Mouse (Mus musculus) liver, embryonic 14.5 days (tissue): ENCODE measurements around the gene Mrpl35. TPM values are rescaled to one million over a fixed set of nuclear protein-coding genes. Genes with fewer than 3 reads are reported as not detected.
A peak's percentile ranks its signal among the peaks of the same experiment; 100 is the strongest.

Experiments used
- ATAC-seq: fragments of 200-750 bp; cut with Nextera tagmentation; 2 replicates; pipeline ENCODE4 v1.8.0; 2017; ENCODE audit warnings: moderate number of reproducible peaks, mild to moderate bottlenecking, moderate library complexity; ENCODE audit not compliant: insufficient read depth
- DNase-seq, 3 experiments: peaks; one replicate each; pipeline ENCODE4 v3.0.0-alpha.2; 2012 to 2013; ENCODE audit warnings: low read depth in 3 of 3, low spot score in 3 of 3
- H3K27ac ChIP-seq: fragments of 300-500 bp; sonication (generic); 2 replicates; pipeline ENCODE4 v1.5.1; 2014; ENCODE audit warnings: moderate library complexity, mild to moderate bottlenecking, control low read depth, inconsistent platforms
- H3K27me3 ChIP-seq: fragments of 300-500 bp; sonication (generic); 2 replicates; pipeline ENCODE4 v1.6.1; 2014; ENCODE audit warnings: mild to moderate bottlenecking, low read length, moderate library complexity; ENCODE audit not compliant: control insufficient read depth, insufficient read depth
- H3K36me3 ChIP-seq: fragments of 300-500 bp; sonication (generic); replicated peaks from 2 replicates; pipeline ENCODE4 v1.6.1; 2014; ENCODE audit warnings: low read depth; ENCODE audit not compliant: control insufficient read depth, insufficient read depth
- H3K4me1 ChIP-seq, 2 experiments: fragments of 200-500 bp in 1 of 2; fragments of 300-500 bp in 1 of 2; sonication (generic) in 1 of 2; replicated peaks; 2 replicates each; pipeline ENCODE4 v1.6.1; 2012 to 2014; ENCODE audit warnings: antibody characterized with exemption in 1 of 2, inconsistent platforms in 1 of 2, low read length in 1 of 2; ENCODE audit not compliant: control insufficient read depth in 2 of 2, insufficient read depth in 2 of 2
- H3K4me2 ChIP-seq: fragments of 300-500 bp; sonication (generic); 2 replicates; pipeline ENCODE4 v1.6.1; 2014; ENCODE audit warnings: low read depth, mild to moderate bottlenecking, control low read depth, moderate library complexity
- H3K4me3 ChIP-seq, 2 experiments: fragments of 200-500 bp in 1 of 2; fragments of 300-500 bp in 1 of 2; sonication (generic) in 1 of 2; 2 replicates each; pipeline ENCODE4 v1.5.1; 2012 to 2014; ENCODE audit warnings: low read depth in 2 of 2, low read length in 2 of 2, mild to moderate bottlenecking in 2 of 2, control low read depth in 1 of 2, inconsistent platforms in 1 of 2, moderate library complexity in 1 of 2; ENCODE audit not compliant: insufficient read depth in 1 of 2
- H3K9ac ChIP-seq: fragments of 300-500 bp; sonication (generic); replicated peaks from 2 replicates; pipeline ENCODE4 v1.6.1; 2014; ENCODE audit warnings: mild to moderate bottlenecking, control low read depth, moderate library complexity
- H3K9me3 ChIP-seq: fragments of 300-500 bp; sonication (generic); 2 replicates; pipeline ENCODE4 v1.6.1; 2016; ENCODE audit warnings: low read length, mixed read lengths; ENCODE audit not compliant: control insufficient read depth
- CTCF ChIP-seq: IDR thresholded peaks from 2 replicates; pipeline ENCODE4 v1.5.1; 2016; ENCODE audit warnings: antibody characterized with exemption, low read depth, control low read depth
- EP300 ChIP-seq: IDR thresholded peaks from 2 replicates; pipeline ENCODE4 v1.6.1; 2016; ENCODE audit warnings: antibody characterized with exemption, low read depth
- WGBS: fragments of 180-500 bp; shearing (Covaris S2); extraction: QIAGEN DNeasy Blood & Tissue Kit; methylation state at CpG from one replicate; pipeline ENCODE4 v1.1.7; 2014; ENCODE audit not compliant: insufficient replicate concordance; 5-methylcytosine and 5-hydroxymethylcytosine counted together
- polyA plus RNA-seq, 2 experiments: library from polyadenylated mRNA; depleted of rRNA in 1 of 2; stranded (reverse) in 1 of 2; unstranded in 1 of 2; fragments of >200 nt; fragmentation: Nextera tagmentation in 1 of 2; extraction: Ambion mirVana in 1 of 2; gene quantifications; 2 replicates each; pipeline versions ENCODE4 v1.2.1 to v1.2.3; 2012 to 2014

The Mrpl35 gene
- polyA plus RNA-seq, 2 experiments, result 11.6 to 71.5 TPM

DNA sequence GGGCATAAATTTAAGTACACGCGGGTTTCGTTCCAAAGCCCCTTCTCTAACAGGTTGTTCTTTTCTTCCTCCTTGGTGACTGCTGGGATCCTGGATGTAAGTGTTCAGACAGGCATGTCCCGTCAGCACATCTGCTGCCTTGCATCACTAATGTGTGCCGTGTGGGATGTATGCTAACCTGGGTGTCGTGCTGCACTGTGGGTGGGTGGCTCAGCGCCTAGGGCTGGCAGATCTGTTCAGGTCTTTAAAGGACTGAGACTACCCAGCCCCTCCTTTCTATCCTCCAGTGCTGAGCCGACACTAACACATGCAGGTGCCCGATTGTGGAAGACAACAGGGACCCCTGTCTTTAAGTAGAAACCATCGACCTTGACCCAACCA lies 25.1 kb downstream of the Mrpl35 start:
- Histone ChIP-seq H3K4me2 (peak overlapping the region; percentile 60), H3K27ac (peak overlapping the region; percentile 81), H3K9ac (peak overlapping the region; percentile 48), H3K4me1 (peaks cover 22 to 31% of the 10 kb centered on the region in 2 experiments), H3K4me3 (peak overlapping the region; percentile 19 to 26; a peak in 2 of 4 replicates), H3K36me3 (no peaks in the 10 kb centered on the region), H3K27me3 (no peaks in the 10 kb centered on the region), H3K9me3 (no peaks in the 10 kb centered on the region)
- WGBS, result 48% methylated on average over 10 of the region's 10 CpGs
- no peak for DNase-seq
- no peak for TF ChIP-seq EP300
- TF ChIP-seq CTCF, result no peak
- peak; percentile 56 for ATAC-seq

DNA sequence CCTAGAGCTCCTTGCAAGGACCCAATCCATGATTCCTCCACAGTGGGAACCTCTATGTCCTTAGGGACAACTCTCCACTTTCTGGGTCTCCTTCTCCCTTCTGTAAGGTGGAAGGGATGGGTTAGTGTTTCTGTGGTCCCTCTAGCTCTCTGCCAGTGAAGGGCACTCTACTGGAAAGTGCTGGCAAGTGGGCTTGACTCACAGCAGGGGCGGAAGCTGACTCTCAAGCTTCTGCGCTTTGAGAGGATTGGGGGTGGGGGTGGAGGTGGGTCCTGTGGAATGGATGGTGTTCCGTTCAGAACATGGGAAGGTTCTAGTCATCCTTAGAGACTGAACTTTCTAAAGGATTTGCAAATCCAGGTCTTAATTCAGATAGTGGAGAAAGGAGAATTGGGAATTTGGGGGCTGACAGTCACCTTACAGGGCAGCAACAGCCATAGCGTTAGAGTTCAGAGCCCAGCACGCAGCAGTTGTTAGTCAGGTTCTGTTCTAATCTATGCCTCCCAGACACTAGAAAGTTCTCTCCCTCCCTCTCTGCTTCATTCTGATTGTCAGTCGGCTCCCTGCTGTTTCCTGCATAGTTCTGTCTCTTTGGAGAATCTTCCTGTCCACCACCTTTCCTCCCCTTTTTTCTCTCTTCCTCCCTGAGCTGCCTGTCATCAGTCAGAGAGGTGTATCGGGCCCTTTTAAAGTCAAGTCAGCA lies 25.6 kb downstream of the Mrpl35 start:
- Histone ChIP-seq H3K4me2 (peak overlapping the region; percentile 60), H3K27me3 (no peaks in the 10 kb centered on the region), H3K36me3 (no peaks in the 10 kb centered on the region), H3K4me1 (peaks cover 22 to 31% of the 10 kb centered on the region in 2 experiments), H3K4me3 (peak overlapping the region; percentile 19 to 26; a peak in 2 of 4 replicates), H3K9ac (peak overlapping the region; percentile 48), H3K27ac (peak overlapping the region; percentile 81), H3K9me3 (no peaks in the 10 kb centered on the region)
- DNase-seq, result peak; percentile 66 to 70 (median 68)
- ATAC-seq, result peak; percentile 92
- TF ChIP-seq EP300 (peak; percentile 90), CTCF (no peak)
- 19% methylated on average over 7 of the region's 7 CpGs for WGBS

DNA sequence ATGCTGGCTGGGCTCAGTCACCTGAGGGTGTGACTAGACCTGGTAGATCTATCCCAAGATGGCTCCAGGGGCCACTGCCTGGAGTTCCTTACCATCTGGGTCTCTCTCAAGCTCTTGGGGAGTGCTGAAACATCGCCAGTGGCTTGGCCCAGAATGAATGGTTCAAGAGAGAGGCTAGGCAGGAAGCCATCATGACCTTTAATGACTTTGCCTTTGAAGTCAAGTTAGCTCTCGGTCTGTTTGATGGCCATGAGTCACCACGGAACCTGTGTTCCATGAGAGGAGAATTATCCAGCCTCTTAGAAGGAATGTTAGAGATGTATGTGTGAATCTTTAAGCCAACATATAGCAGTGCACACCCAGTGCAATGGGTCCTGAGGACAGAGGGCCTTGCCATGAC lies 27.4 kb downstream of the Mrpl35 start:
- no peaks in the 10 kb centered on the region for H3K27me3 ChIP-seq
- no peak overlapping the region for H3K27ac ChIP-seq
- no peaks in the 10 kb centered on the region for H3K36me3 ChIP-seq
- no peaks in the 10 kb centered on the region for H3K9me3 ChIP-seq
- H3K9ac ChIP-seq, result no peak overlapping the region
- H3K4me2 ChIP-seq, result no peak overlapping the region
- no peak overlapping the region for H3K4me3 ChIP-seq
- DNase-seq, result no peak
- no peak for ATAC-seq
- 76% methylated on average over 3 of the region's 3 CpGs for WGBS
- TF ChIP-seq CTCF (no peak), EP300 (no peak)
- peaks cover 22 to 29% of the 10 kb centered on the region in 2 experiments for H3K4me1 ChIP-seq

DNA sequence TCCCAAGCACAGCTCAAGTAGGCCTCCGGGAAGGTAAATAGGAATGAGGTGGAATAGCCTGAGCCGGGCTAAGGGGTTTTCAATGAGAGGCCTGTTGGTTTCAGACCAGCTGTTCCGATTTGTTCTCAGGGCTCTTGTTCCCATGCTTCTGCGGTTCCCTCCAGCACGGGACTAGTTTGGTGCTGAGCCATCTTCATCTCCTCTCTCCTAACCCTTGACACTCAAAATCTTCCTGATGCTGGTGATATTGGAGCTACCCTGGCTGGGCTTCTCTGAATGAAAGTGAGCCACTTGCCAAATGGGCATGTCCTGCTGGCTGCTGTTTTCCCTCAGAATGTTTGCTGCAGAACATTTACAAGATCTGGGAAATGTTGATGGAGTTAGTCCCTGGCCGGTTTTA lies 35.0 kb downstream of the Mrpl35 start:
- WGBS, result 69% methylated on average over 6 of the region's 6 CpGs
- no peak for DNase-seq

DNA sequence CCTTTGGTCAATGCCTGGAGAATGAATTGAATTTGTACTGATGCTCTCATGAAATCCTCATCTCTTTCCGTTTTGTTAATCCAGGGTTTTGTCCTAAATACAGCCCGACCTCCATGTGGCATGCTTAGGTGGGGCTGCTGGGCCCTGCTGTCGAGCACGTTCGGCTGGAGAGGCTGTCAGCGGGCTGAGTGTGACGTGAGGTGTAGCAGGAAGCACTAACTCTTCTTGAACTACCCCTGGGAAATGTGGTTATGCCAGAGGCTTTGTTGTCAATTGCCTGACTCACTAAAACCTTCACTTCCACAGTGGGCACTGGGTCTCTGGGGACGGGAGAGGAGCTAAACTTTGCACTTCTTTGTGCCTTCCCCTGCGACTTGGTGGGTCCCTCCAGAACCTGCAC lies 38.4 kb downstream of the Mrpl35 start:
- H3K4me3 ChIP-seq, result no peak overlapping the region
- H3K36me3 ChIP-seq, result no peaks in the 10 kb centered on the region
- no peak overlapping the region for H3K4me2 ChIP-seq
- ATAC-seq (no peak), DNase-seq (no peak)
- 58% methylated on average over 9 of the region's 9 CpGs for WGBS
- no peaks in the 10 kb centered on the region for H3K27me3 ChIP-seq
- no peak overlapping the region for H3K9ac ChIP-seq
- TF ChIP-seq EP300 (no peak), CTCF (no peak)
- peaks cover 0 to 4% of the 10 kb centered on the region in 2 experiments; a peak in 2 of 4 replicates for H3K4me1 ChIP-seq
- H3K9me3 ChIP-seq, result no peaks in the 10 kb centered on the region
- no peak overlapping the region for H3K27ac ChIP-seq

More for the DNA sequence above, 35.0 kb downstream of the Mrpl35 start:
- no peak overlapping the region for H3K4me3 ChIP-seq
- H3K9me3 ChIP-seq, result no peaks in the 10 kb centered on the region
- no peaks in the 10 kb centered on the region for H3K36me3 ChIP-seq
- no peak overlapping the region for H3K9ac ChIP-seq
- H3K27ac ChIP-seq, result no peak overlapping the region
- no peak overlapping the region for H3K4me2 ChIP-seq
- TF ChIP-seq EP300 (no peak), CTCF (no peak)
- ATAC-seq, result no peak
- no peaks in the 10 kb centered on the region for H3K27me3 ChIP-seq
- peaks cover 0 to 4% of the 10 kb centered on the region in 2 experiments; a peak in 2 of 4 replicates for H3K4me1 ChIP-seq
